Mouse (Mus musculus) monocyte, adult 2 months (primary cell): Measurements from ENCODE around the gene Foxb1.

ENCODE experiments used
- DNase-seq, 2 experiments: peaks; one replicate each; pipeline ENCODE4 v3.0.0; 2022; ENCODE audit warnings: low spot score in 2 of 2, low read depth in 1 of 2

The Foxb1 gene

DNA sequence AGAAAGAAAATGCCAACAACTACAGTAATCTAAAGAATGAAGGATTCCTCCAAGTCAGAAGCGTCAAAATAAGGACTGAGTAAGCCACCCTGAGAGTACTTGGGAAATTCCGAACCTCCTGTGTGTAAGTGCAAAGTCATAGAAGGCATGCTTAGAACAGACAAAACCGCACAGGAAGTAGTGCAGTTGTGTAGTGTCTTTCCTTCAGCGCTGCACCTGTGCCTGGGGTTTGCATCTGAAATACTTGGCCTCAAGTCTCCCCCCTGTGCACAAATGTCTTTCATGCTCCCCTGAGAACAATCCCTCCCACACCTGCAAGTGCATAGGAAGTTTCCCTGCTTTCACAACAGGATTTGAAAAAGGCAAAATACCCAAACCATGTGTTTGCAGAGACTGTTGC is 3.5 kb downstream of the Foxb1 start:
- no peak for DNase-seq

DNA sequence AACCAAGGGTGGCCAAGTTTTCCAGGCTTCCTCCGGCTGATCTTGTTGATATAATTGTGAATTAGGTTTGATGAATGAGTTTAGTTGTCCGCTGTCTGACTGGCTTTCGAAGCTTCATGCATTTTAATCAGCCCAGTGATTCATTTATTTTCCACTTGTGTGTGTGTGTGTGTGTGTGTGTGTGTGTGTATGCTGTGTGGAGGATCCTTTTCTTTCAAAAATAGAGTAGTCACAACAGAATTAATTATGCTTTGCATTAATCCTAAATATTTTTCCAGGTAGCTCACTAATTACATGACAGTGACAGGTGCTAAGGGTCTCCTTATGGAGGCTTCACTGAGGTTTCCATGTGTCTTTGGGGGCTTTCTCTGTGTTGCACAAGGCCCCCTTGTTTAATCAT is 4.3 kb downstream of the Foxb1 start:
- DNase-seq, result no peak

DNA sequence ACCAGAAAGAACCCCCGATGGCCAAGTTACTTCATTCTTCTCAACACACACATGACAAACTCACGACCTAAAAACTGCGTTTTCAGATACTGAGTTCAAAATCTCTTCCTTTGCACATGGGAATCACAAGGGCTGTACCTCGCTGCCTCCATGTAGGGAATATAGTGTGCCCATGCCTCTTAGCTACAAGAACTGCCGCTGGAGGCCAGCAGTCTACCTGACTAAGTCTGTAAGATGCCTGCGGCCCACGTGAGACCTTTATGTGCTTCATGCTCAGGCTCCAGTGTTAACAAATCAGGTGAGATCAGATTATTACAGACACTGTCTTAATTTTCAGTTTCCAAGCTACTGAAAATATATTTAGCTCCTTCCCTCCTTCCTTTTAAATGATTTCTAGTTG is 4.7 kb downstream of the Foxb1 start:
- DNase-seq, result no peak

DNA sequence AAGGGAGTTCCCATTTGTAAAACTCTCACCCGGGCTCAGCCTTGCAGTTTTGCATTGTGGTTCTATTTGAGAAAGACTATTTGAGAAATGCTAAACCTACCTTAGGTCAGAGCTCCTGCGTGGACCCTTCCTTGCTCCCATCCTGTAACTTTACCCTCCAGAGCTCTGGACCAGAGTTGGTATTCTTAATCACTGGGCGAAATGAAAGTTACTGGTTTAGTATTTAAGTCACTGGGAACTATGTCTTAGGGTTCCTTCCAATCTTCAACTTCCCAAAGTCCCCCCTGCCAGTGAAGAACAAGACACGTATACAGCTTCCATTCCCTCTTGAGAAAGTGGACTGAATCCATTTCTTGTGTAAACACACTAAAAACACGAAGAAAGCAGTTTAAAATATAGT is 5.6 kb downstream of the Foxb1 start:
- no peak for DNase-seq

DNA sequence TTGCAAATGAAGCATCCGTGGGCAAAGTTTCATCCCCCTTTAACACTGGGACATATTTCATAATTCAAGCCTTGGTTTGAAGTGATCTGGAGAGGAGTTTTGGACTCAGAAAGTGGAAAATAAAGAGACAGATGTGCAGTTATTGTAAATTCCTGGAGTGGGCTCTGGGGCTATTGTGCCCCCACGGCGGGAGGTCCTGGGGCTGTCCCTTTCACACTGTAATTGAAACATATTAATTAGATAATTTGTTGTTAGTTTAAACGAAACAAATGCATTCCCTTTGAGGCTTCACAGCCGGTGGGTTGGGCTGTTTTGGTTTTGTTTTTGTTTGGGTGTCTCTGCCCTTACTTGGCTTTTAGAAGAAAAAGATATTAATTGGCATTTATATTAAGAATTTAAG is 6.0 kb downstream of the Foxb1 start:
- DNase-seq, result no peak

- no peak for DNase-seq
These were observed 6.4 kb downstream of the Foxb1 start for GRCm38 (mm10) chr9:69754291-69754690.

DNA sequence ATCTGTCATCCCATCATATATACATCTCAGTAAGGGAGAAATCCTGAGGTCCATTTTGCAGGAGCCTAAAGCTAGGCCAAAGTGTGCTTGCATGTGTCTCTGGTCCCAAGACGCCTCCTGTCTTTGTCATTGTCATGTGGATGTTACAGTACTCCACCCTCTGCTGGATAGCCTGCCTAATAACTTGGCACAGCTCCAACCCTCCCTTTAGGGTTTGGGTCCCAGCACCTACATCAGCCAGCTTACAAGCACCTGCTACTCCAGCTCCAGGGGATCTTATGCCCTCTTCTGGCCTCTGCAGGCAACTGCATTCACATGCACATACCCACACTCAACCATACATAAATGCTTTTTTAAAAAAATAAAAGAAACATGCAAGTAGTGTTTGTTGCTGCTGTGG is 12.8 kb downstream of the Foxb1 start:
- no peak for DNase-seq

- no peak for DNase-seq
These were observed 32.0 kb downstream of the Foxb1 start for GRCm38 (mm10) chr9:69728736-69729135.

GRCm38 (mm10) chr9:69718431-69718830 is 42.3 kb downstream of the Foxb1 start:
- DNase-seq, result no peak

GRCm38 (mm10) chr9:69716364-69716763 is 44.4 kb downstream of the Foxb1 start:
- no peak for DNase-seq

DNA sequence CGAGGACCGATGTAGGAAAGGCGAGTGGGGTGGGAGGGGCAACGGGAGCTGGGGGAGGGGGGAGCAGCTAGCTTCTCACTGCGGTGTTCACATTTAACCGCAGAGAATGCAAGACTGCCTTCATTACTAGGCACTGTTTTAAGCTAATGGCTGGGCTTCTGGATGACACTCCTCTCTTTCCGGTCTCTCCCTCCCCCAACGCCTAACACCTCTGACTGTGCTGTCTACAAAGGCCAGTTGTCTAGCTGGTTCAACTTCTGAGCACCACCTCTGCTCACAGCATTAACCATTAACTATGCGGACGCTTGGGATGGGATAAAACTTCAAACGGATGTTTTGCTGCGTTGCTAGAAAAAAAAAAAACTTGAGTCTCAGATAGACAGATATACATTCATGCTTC is 45.3 kb downstream of the Foxb1 start:
- no peak for DNase-seq

DNA sequence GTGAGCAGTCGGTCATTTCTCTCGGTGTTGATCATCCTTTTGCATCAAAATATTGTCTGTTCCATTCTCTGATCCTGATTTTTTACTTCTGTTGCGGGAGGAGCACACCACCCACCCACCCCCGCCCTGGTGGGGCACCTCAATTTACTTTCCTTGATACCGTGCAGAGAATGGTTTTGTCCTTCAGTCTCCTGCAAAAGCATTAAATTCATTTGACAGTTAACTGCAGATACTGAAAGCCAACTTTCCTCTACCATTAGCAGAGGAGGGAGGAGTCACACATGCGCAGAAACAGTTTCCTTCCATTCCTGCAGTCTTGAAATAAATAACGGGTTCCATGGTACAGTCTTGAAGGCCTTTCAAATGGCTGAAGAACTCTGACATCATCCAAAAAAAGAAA is 46.4 kb downstream of the Foxb1 start:
- DNase-seq, result no peak

GRCm38 (mm10) chr9:69713577-69714327 is 47.0 kb downstream of the Foxb1 start:
- DNase-seq, result no peak

- DNase-seq, result no peak
These were observed 47.8 kb downstream of the Foxb1 start for GRCm38 (mm10) chr9:69712714-69713525.
